Mouse (Mus musculus) bone marrow, adult 2 months (tissue): Measurements from ENCODE around the gene Tdg.

Experiments used
- CTCF ChIP-seq: fragments of 200-500 bp; IDR thresholded peaks from 2 replicates; pipeline ENCODE4 v1.5.1; 2011; ENCODE audit warnings: low read length, control low read depth; ENCODE audit not compliant: control insufficient read depth, insufficient read depth
- POLR2A ChIP-seq: fragments of 200-500 bp; IDR thresholded peaks from 2 replicates; pipeline ENCODE4 v1.6.1; 2011; ENCODE audit warnings: low read depth, mild to moderate bottlenecking, control low read depth, low read length, borderline replicate concordance; ENCODE audit not compliant: control insufficient read depth

DNA sequence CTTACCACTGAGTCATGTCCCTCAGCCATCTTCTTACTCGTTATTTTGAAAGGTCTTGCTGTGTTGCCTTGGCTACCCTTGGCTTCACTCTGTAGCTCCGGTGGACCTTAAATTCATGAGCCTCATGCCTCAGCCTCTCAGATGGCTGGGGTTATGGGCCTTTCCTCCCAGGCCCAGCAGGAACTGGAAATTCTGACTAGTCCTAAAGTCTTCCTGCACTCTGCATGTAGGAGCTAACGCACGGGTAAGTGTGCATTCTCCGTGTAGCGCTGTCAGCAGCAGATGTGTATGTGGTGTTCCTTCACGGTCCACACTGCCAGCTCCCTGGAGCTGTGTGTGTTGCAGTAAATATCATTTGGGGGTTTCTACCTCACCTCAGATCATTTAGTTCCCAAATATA lies 1.5 kb downstream of the Tdg start:
- no peak for TF ChIP-seq CTCF
- no peak for TF ChIP-seq POLR2A
